Mouse (Mus musculus) CH12.LX (cell line): ENCODE measurements at regions not wholly inside any gene's neighbourhood (a gene's known extent, or its start where the extent isn't known, plus 50 kb on each side); places are given as distances from the start of the nearest gene placed in this dataset.

Source experiments
- DNase-seq: peaks from one replicate; pipeline ENCODE4 v3.0.0-alpha.2; 2013; ENCODE audit errors: extremely low read depth
- H3K27ac ChIP-seq: 2 replicates; pipeline ENCODE4 v1.5.1; 2012; ENCODE audit warnings: low read depth, mild to moderate bottlenecking, control low read depth, moderate library complexity; ENCODE audit not compliant: insufficient read depth
- H3K27me3 ChIP-seq: replicated peaks from 2 replicates; pipeline ENCODE3; 2012; ENCODE audit warnings: inconsistent platforms
- H3K36me3 ChIP-seq, 2 experiments: replicated peaks in 1 of 2; 2 replicates each; pipeline versions ENCODE3 to v1.6.1; 2012; ENCODE audit warnings: inconsistent platforms in 1 of 2, low read length in 1 of 2, mild to moderate bottlenecking in 1 of 2, mixed read lengths in 1 of 2, moderate library complexity in 1 of 2; ENCODE audit not compliant: control insufficient read depth in 1 of 2, insufficient read depth in 1 of 2
- H3K4me1 ChIP-seq, 2 experiments: 2 replicates each; pipeline ENCODE4 v1.6.1; 2012; ENCODE audit warnings: inconsistent platforms in 1 of 2, moderate library complexity in 1 of 2; ENCODE audit not compliant: insufficient read depth in 2 of 2, control insufficient read depth in 1 of 2
- H3K4me2 ChIP-seq: 2 replicates; pipeline ENCODE4 v1.6.1; 2012; ENCODE audit warnings: low read depth, mild to moderate bottlenecking, control low read depth; ENCODE audit not compliant: poor library complexity, insufficient read depth, severe bottlenecking
- H3K4me3 ChIP-seq, 3 experiments: fragments of 150-350 bp in 1 of 3; sonication (generic) in 1 of 3; replicated peaks in 1 of 3; 2 replicates each; pipeline versions ENCODE3 to v1.5.1; 2011 to 2012; ENCODE audit warnings: low read depth in 2 of 3, low read length in 2 of 3, mild to moderate bottlenecking in 2 of 3, moderate library complexity in 2 of 3, control low read depth in 1 of 3, improper control_type of control experiment in 1 of 3, inconsistent platforms in 1 of 3, mixed read lengths in 1 of 3; ENCODE audit not compliant: poor library complexity in 1 of 3
- H3K79me2 ChIP-seq: replicated peaks from 2 replicates; pipeline ENCODE4 v1.6.1; 2012; ENCODE audit warnings: mild to moderate bottlenecking, moderate library complexity; ENCODE audit not compliant: control insufficient read depth, poor library complexity, insufficient read depth, severe bottlenecking; ENCODE audit errors: extremely low read depth
- H3K9ac ChIP-seq: 2 replicates; pipeline ENCODE4 v1.6.1; 2012; ENCODE audit warnings: low read depth, mild to moderate bottlenecking, control low read depth, moderate library complexity; ENCODE audit not compliant: insufficient read depth
- H3K9me3 ChIP-seq: replicated peaks from 2 replicates; pipeline ENCODE3; 2012; ENCODE audit warnings: low read length, inconsistent platforms, mixed read lengths
- CHD1 ChIP-seq: IDR thresholded peaks from 2 replicates; pipeline ENCODE4 v1.6.1; 2012; ENCODE audit warnings: low read depth, low read length, improper control_type of control experiment, inconsistent platforms
- CHD2 ChIP-seq: IDR thresholded peaks from 2 replicates; pipeline ENCODE4 v1.6.1; 2011; ENCODE audit warnings: low read length, improper control_type of control experiment
- ELF1 ChIP-seq: IDR thresholded peaks from 2 replicates; pipeline ENCODE4 v1.6.1; 2014; ENCODE audit warnings: low read depth, mild to moderate bottlenecking, inconsistent platforms, low read length, improper control_type of control experiment
- EP300 ChIP-seq: IDR thresholded peaks from 2 replicates; pipeline ENCODE4 v1.6.1; 2011; ENCODE audit warnings: low read length, improper control_type of control experiment
- ETS1 ChIP-seq: conservative IDR thresholded peaks from 2 replicates; pipeline ENCODE4 v1.6.1; 2012; ENCODE audit warnings: low read depth, mild to moderate bottlenecking, inconsistent platforms, low read length, improper control_type of control experiment, moderate library complexity
- GABPA ChIP-seq: IDR thresholded peaks from 2 replicates; pipeline ENCODE4 v1.6.1; 2012; ENCODE audit warnings: low read depth, low read length, improper control_type of control experiment, inconsistent platforms; ENCODE audit not compliant: insufficient replicate concordance
- HCFC1 ChIP-seq: IDR thresholded peaks from 2 replicates; pipeline ENCODE4 v1.6.1; 2012; ENCODE audit warnings: low read depth, mild to moderate bottlenecking, inconsistent platforms, low read length, improper control_type of control experiment
- JUND ChIP-seq: conservative IDR thresholded peaks from 2 replicates; pipeline ENCODE4 v1.6.1; 2011; ENCODE audit warnings: low read depth, low read length, improper control_type of control experiment
- KAT2A ChIP-seq: IDR thresholded peaks from 2 replicates; pipeline ENCODE4 v1.6.1; 2012; ENCODE audit warnings: low read length, improper control_type of control experiment, inconsistent platforms; ENCODE audit not compliant: insufficient replicate concordance
- MAFK ChIP-seq: IDR thresholded peaks from 2 replicates; pipeline ENCODE4 v1.6.1; 2011; ENCODE audit warnings: low read length, improper control_type of control experiment; ENCODE audit not compliant: insufficient replicate concordance
- MAX ChIP-seq: IDR thresholded peaks from 2 replicates; pipeline ENCODE4 v1.6.1; 2011; ENCODE audit warnings: low read length, improper control_type of control experiment
- MAZ ChIP-seq: IDR thresholded peaks from 2 replicates; pipeline ENCODE4 v1.6.1; 2012; ENCODE audit warnings: low read depth, mild to moderate bottlenecking, inconsistent platforms, low read length, improper control_type of control experiment, moderate library complexity
- MEF2A ChIP-seq: IDR thresholded peaks from 2 replicates; pipeline ENCODE4 v1.6.1; 2014; ENCODE audit warnings: low read depth, mild to moderate bottlenecking, inconsistent platforms, low read length, improper control_type of control experiment, borderline replicate concordance
- MXI1 ChIP-seq: IDR thresholded peaks from 2 replicates; pipeline ENCODE4 v1.6.1; 2011; ENCODE audit warnings: mild to moderate bottlenecking, low read depth, low read length, improper control_type of control experiment
- NELFE ChIP-seq: IDR thresholded peaks from 2 replicates; pipeline ENCODE4 v1.6.1; 2011; ENCODE audit warnings: low read depth, low read length, improper control_type of control experiment
- NRF1 ChIP-seq: IDR thresholded peaks from 2 replicates; pipeline ENCODE4 v1.6.1; 2014; ENCODE audit warnings: low read depth, mild to moderate bottlenecking, inconsistent platforms, low read length, improper control_type of control experiment, moderate library complexity
- POLR2A ChIP-seq: IDR thresholded peaks from 2 replicates; pipeline ENCODE4 v1.6.1; 2011; ENCODE audit warnings: low read depth, mild to moderate bottlenecking, improper control_type of control experiment, low read length
- POLR2AphosphoS2 ChIP-seq: IDR thresholded peaks from 2 replicates; pipeline ENCODE4 v1.6.1; 2011; ENCODE audit warnings: low read depth, low read length, improper control_type of control experiment
- RCOR1 ChIP-seq: conservative IDR thresholded peaks from 2 replicates; pipeline ENCODE4 v1.6.1; 2012; ENCODE audit warnings: low read depth, mild to moderate bottlenecking, inconsistent platforms, low read length, improper control_type of control experiment
- SMC3 ChIP-seq: IDR thresholded peaks from 2 replicates; pipeline ENCODE4 v1.6.1; 2011; ENCODE audit warnings: low read depth, low read length, improper control_type of control experiment
- TBP ChIP-seq: conservative IDR thresholded peaks from 2 replicates; pipeline ENCODE4 v1.6.1; 2011; ENCODE audit warnings: low read depth, low read length, improper control_type of control experiment
- TCF12 ChIP-seq: IDR thresholded peaks from 2 replicates; pipeline ENCODE4 v1.6.1; 2014; ENCODE audit warnings: low read depth, mild to moderate bottlenecking, inconsistent platforms, low read length, improper control_type of control experiment
- UBTF ChIP-seq: IDR thresholded peaks from 2 replicates; pipeline ENCODE4 v1.6.1; 2012; ENCODE audit warnings: low read depth, mild to moderate bottlenecking, inconsistent platforms, low read length, improper control_type of control experiment, moderate library complexity
- USF1 ChIP-seq: IDR thresholded peaks from 2 replicates; pipeline ENCODE4 v1.6.1; 2014; ENCODE audit warnings: low read depth, mild to moderate bottlenecking, inconsistent platforms, low read length, improper control_type of control experiment
- USF2 ChIP-seq: conservative IDR thresholded peaks from 2 replicates; pipeline ENCODE4 v1.6.1; 2011; ENCODE audit warnings: low read depth, low read length, improper control_type of control experiment
- ZKSCAN1 ChIP-seq: IDR thresholded peaks from 2 replicates; pipeline ENCODE4 v1.6.1; 2012; ENCODE audit warnings: low read depth, inconsistent platforms, low read length, improper control_type of control experiment, borderline replicate concordance
- ZMIZ1 ChIP-seq: IDR thresholded peaks from 2 replicates; pipeline ENCODE4 v1.6.1; 2012; ENCODE audit warnings: low read depth, mild to moderate bottlenecking, inconsistent platforms, low read length, improper control_type of control experiment
- ZNF384 ChIP-seq: IDR thresholded peaks from 2 replicates; pipeline ENCODE4 v1.6.1; 2012; ENCODE audit warnings: low read depth, low read length, improper control_type of control experiment, inconsistent platforms
- dilution Hi-C: fragments of 300-500 bp; cut with MboI; formaldehyde crosslinking; loops from 2 replicates; pipeline ENCODE4 v1.14.3; 2020; ENCODE audit warnings: low sequenced_read_pairs; ENCODE audit not compliant: extremely low pct_unique_long_range_greater_than_20kb, extremely low pct_ligation_motif_present
- in situ Hi-C: fragments of 300-500 bp; cut with MboI; formaldehyde crosslinking; loops from 3 replicates; pipeline ENCODE4 v1.14.3; 2019; ENCODE audit warnings: low sequenced_read_pairs, low pct_ligation_motif_present, low pct_unique_long_range_greater_than_20kb, mixed read lengths

GRCm38 (mm10) chr2:137732410-137732809 is 524.0 kb upstream of the Btbd3 start:
- Histone ChIP-seq H3K79me2 (no peaks in the 10 kb centered on the region), H3K36me3 (no peaks in the 10 kb centered on the region), H3K27me3 (no peaks in the 10 kb centered on the region), H3K4me1 (no peaks in the 10 kb centered on the region), H3K4me3 (no peak overlapping the region), H3K9ac (no peak overlapping the region), H3K27ac (no peak overlapping the region), H3K4me2 (no peak overlapping the region), H3K9me3 (peaks cover 47% of the 10 kb centered on the region)
- in situ Hi-C loops (no loop called here), dilution Hi-C loops (no loop called here)
- no peak for DNase-seq
- TF ChIP-seq GABPA = no peak
- no peak for TF ChIP-seq ZNF384
- no peak for TF ChIP-seq POLR2AphosphoS2
- TF ChIP-seq USF2 = no peak
- TF ChIP-seq NRF1 = no peak
- no peak for TF ChIP-seq HCFC1
- no peak for TF ChIP-seq UBTF
- TF ChIP-seq TCF12 = no peak
- no peak for TF ChIP-seq RCOR1
- no peak for TF ChIP-seq TBP
- TF ChIP-seq CHD2 = no peak
- no peak for TF ChIP-seq MAZ
- no peak for TF ChIP-seq CHD1
- no peak for TF ChIP-seq NELFE
- TF ChIP-seq MAX = no peak
- TF ChIP-seq JUND = no peak

GRCm38 (mm10) chr2:137730472-137730931 is 525.9 kb upstream of the Btbd3 start:
- Histone ChIP-seq H3K36me3 (no peaks in the 10 kb centered on the region), H3K27me3 (no peaks in the 10 kb centered on the region), H3K4me1 (no peaks in the 10 kb centered on the region)
- dilution Hi-C loops = no loop called here
- in situ Hi-C loops = no loop called here
- no peak for DNase-seq
- TF ChIP-seq TCF12 = no peak
- no peak for TF ChIP-seq USF2
- no peak for TF ChIP-seq MAX
- TF ChIP-seq SMC3 = no peak
- TF ChIP-seq ZMIZ1 = no peak
- no peak for TF ChIP-seq NRF1
- TF ChIP-seq ZKSCAN1 = no peak
- no peak for TF ChIP-seq RCOR1
- no peak for TF ChIP-seq MAZ
- no peak for TF ChIP-seq POLR2A
- no peak for TF ChIP-seq ETS1
- TF ChIP-seq USF1 = no peak
- no peak for TF ChIP-seq JUND
- no peak for TF ChIP-seq MXI1
- TF ChIP-seq CHD2 = no peak
- no peak for TF ChIP-seq MAFK
- no peak for TF ChIP-seq MEF2A
- TF ChIP-seq KAT2A = no peak
- TF ChIP-seq ELF1 = no peak
- TF ChIP-seq EP300 = no peak
- TF ChIP-seq, all 38 proteins: peak for 0
- Histone ChIP-seq H3K27ac (no peak overlapping the region), H3K4me2 (no peak overlapping the region), H3K4me3 (no peak overlapping the region), H3K9me3 (peaks cover 55% of the 10 kb centered on the region), H3K79me2 (no peaks in the 10 kb centered on the region), H3K9ac (no peak overlapping the region)
